Mouse (Mus musculus) kidney, postnatal 4 days (tissue): ENCODE data around the gene Ccdc113.

ENCODE experiments used
- DNase-seq, 2 experiments: peaks; one replicate each; pipeline ENCODE4 v3.0.0; 2021; ENCODE audit warnings: mixed read lengths in 2 of 2

Ccdc113 gene

DNA sequence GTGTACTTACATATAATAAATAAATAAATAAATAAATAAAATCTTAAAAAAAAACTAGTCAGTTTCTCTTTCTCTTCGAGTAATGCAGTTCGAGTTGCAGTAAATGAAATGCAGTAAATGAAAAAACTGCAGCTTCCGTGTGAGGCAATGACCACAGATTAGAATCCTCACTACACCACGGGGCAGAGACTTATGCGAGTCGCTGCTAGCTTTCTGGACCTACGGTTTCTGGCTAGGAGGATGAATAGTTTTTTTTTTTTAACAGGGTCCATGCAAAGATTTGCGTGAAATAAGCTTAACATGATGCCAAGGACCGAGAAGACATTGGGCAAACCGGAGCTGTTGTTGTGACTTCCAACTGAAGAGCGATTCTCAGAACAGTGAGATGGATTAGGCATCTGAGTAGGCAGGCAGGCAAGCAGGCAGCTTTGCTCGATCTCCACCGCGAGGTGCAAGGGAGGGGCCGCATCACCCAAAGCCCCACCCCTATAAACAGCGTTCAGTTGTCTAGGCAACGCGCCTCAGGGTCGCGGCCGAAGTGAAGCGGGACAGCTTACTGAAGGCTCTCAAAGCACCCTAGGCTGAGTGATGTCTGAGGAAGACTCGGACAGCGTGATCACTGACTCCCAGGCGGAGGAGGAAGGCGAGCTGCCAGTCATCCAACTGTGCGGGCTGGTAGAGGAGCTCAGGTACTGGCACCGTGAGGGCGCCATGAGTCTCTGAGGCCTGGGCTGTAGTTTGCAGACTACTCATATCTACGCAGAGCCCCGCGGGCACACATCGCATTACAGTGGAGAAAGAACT, at the start of gene Ccdc113:
Ccdc113 (plus strand) TSS at position 502 of the 804 bp plus-strand sequence.
- peak; percentile 71 to 79 for DNase-seq

DNA sequence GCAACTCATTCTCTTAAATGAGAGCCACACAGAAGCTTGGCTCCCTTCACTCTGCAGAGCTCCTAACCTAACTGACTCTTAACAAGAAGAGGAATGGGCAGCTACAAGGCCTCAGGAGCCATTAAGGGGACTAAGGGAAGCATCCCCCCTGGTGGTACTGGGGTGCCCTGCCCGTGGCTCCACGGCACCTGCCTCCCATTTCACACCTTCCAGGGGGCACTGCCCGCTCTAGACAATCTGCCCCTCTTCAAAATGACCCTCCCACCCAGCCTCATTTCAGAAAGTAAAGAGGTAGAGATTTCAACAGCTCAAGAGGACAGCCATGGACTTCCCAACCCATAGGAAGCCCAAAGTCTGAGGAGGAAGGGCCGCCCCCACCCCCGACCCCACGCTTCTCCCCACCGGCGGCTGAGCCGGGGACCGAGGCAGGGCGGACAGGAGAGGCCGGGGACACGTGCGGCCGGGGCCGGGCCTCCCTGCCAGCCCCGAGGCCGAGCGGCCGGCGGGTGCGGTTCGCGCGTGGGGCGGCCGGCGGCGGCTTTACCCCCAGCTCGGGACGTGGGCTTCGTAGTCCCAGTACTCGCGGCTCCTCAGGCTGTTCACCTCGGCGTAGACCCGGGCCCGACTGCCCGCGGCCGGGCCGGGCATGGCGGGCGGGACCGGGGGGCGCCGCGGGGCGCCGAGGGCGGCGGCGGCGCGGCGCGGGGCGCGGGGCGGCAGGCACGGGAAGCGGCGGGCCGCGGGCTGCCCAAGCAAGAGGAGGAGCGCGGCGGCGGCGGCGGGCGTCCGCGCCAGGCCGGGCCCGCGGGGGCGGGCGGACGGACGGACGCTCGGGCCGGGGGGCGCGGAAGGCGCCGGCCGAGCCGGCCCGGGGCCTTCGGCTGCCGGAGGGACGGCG, 45.8 kb upstream of the Ccdc113 start:
- peak; percentile 13 to 32 for DNase-seq

DNA sequence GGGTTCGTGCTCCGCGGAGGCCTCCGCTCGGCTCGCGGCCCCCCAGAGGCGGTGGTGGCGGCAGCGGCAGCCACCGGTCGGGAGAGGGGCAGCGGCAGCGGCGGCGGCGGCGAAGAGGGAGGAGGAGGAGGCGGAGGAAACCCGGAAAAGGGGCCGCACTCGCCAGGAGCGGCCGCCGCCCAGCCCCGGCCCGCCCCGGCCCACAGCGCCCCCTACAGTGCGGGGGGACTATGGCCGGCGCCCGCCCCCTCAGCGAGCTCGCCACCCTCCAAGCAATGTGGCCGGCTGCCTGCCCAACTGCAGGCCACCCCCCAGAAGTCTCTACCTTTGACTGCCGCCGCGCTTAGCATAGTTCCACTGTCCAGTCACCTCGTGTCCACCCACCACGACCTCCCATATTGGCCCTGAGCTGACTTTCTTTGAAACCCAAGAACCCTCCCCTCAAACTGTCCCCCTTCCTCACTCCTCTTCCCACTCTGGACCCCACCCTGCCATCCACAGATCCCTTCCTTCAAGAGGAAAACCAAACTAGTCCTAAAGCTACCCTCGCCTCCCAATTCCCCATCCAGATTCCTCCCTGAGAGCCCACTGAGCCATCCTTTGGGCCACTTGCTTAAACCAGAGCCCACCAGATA, 45.1 kb upstream of the Ccdc113 start:
- peak; percentile 92 to 94 for DNase-seq

DNA sequence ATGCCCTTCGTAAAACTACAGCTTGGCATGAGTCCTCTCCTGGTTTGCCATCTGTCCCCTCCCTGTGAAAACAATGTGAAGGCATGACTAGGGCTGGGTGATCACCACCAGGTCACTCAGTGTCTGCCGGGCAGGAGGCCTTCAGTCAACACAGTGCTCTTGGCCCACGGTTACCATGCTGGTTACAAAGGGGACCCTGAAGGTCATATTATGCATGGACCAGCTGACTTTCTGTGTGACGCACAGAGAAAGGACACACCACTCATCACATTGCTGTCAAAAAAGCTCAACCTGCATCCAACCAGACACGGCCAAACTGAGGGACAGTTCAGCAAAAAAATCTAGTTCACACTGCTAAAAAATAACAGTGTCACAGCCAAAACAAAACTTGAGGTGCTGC, 43.9 kb upstream of the Ccdc113 start, which contains the start of gene Csnk2a2:
Csnk2a2 (minus strand) TSS at position 34 of the 400 bp plus-strand sequence.
- no peak for DNase-seq

DNA sequence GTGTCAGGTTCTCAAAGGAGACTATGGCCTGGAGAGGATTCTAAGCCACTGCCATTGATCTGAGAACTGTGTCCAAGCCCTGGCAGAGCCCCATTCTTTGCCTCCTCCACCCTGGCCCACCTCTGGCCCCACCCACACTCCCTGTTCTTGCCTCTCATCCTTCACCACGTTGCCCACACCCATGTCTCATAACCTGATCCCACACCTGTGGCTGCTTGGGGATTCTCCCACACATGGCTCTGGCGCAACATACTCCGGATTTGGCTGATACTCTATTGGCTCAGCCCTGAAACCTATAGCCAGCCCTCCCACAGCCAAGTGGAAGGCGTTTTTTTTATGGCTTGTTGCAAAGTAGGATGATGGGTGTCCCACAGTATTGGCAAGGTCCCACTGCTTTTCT, 41.8 kb upstream of the Ccdc113 start:
- DNase-seq: no peak

DNA sequence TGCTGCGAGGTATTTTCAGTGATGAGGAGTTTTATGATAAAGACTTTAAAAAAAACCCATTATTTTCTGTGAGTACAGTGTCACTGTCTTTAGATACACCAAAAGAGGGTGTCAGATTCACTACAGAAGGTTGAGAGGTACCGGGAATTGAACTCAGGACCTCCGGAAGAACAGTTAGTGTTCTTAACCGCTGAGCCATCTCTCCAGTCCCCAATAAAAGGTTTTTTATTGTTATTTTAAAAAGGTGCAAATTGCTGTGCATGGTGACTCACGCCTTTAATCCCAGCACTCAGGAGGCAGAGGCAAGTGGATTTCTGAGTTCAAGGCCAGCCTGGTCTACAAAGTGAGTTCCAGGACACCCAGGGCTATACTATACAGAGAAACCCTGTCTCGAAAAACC, 38.4 kb upstream of the Ccdc113 start:
- no peak for DNase-seq

DNA sequence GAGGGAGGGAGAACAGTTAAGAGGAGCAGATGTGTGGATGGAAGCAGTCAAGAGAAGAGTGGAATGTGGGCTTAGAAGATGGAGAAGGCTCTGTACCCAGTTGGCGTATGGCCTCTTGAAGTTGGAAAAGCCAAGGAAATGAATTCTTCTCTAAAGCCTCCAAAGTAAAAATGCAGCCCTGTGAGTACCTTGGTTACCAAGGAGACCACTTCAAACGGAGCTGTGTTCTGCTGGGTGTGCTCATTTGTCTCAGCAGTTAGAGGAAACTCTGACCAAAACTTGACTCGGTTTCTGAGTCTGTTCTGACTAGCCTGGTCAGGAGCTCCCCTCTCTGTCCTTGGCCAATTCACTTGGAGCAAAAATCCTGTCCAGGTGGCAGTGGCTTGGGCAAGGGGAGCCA, 37.5 kb upstream of the Ccdc113 start:
- DNase-seq: no peak

DNA sequence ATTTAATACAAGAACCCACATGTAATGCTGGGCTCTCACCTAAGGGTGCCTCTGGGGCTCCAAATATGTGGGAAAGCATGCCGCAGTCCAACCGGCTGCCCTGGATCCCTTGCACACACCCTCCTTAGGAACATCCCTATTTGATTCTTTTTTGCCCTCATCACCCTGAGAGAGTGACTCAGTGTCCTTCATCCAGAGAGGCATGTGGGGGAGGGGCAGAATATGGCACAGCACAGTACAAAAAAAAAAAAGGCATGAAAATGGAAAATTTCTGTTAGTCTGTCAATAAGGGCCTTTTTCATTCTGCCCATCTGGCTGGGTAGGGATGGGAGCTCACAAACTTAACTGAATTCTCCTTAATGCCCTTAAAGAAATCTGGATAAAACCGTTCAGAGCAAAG, 36.1 kb upstream of the Ccdc113 start:
- no peak for DNase-seq

DNA sequence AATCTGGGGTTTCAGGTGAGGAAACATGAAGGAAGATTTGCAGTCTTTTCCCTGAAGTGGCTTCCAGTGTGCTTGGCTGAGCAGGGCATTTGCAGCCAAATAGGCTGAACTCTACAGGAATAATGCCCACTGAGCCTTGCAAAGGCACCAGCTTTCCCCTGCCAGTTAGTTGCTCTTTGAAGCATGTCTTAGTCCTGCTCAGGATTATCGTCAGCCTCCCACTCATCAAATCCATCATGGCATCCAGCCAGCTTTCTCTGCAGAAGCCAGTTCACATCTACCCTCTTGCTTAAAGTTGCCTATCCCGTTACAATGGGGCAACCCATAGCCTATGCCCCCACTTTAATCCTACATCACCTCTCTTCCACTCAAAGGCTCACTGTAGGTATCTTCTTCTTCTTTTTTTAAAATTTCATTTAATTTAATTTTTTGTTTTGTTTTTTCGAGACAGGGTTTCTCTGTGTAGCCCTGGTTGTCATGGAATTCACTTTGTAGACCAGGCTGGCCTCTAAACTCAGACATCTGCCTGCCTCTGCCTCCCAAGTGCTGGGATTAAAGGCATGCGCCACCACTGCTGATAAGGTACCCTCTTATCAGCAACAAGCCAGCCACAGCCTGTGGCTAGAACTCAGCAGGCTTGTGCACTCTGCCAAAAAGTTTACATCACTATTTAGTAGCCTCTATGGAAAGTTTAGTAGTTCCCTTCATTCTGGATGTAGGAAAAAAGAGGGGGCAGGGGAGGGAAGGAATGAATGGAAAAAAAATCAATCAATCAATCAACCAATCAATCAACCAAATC, 34.4 kb upstream of the Ccdc113 start:
- DNase-seq: peak; percentile 31 to 52

DNA sequence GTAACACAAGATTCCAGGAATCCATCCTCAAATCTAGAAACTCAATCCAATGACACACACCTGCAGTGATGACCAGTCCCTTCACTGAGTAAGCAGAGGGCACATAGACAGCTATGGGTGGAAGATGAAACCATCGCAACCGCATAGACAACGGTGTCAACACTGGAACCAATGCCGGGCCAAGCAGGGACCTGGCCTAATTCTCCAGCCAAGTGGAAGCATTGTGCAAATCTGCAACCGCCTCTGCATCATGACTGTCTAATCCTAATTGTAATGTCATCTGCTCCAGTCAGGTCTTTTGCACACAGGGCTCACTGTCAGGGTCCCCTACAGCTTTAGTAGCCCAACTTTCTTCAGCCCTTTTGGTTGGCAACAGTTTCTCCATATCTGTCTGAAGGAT, 33.4 kb upstream of the Ccdc113 start:
- no peak for DNase-seq

DNA sequence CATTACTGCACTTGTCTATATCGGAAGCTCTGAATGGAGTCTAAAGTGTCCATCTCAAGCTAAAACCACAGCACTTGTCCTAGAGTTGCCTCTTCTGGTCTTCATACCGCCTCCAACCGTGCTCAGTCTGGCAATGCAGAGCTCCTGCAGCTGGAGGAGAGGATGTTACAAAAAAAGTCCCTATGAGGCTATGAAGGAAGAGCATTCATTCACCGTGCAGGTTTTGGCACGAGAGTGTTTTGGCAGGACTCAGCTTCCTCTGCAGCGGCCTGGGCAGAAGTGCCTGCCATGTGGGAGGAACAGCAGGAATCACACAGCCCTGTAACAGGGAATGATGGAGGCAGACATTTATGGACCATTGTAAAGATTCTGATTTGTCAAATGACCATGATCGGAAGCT, 31.5 kb upstream of the Ccdc113 start:
- DNase-seq: no peak

DNA sequence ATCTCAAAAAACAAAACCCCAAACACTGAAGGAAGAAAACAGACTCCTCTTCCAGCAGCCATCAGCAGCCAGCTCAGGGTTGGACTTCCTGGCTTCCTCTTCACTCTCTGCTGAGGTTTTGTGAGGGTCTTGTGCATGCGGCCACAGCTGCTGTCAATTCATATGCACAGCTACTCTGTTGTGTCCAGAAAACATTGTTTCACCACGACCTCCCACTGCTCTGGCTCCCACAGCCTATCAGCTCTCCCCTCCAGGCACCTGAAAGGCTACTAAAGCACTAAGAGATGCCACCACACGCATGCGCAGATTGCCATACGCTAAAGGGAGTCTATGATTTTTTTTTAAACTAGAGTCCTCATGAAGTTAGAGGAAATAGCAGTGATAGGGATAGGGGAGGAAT, 29.1 kb upstream of the Ccdc113 start:
- no peak for DNase-seq

DNA sequence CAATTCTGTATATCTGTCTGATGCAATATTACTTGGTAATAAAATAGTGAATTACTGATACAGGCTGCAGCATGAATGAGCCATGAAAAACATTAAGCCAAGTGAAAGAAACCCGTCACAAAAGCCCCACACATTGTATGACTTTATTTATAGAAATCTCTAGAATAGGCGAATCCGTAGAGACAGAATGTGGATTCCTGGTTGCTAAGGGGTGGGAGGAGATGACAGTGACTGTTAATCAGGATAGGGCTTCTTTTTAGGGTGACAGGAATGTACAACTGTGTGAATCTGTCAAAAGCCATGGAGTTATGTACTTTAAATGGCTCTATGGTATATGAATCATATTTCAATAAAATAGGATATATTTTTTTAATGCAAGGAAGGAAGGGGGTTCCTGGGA, 28.3 kb upstream of the Ccdc113 start:
- no peak for DNase-seq

DNA sequence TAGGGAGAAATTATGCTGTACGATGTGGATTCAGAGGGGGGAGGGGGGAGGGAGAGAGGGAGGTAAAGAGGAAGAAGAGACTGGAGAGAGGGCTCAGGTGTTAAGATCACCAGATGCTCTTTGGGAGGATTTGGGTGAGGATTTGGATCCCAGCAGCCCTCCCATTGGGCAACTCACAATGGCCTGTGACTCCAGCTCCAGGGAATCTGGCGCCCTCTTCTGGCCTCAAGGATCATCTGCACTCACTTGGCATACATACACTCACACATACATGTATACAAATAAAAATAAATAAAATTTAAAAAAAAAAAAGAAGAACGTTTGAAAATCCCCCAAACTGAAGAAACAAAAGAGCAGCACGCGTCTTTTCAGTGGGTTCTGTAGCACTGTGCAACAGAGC, 27.6 kb upstream of the Ccdc113 start:
- no peak for DNase-seq

DNA sequence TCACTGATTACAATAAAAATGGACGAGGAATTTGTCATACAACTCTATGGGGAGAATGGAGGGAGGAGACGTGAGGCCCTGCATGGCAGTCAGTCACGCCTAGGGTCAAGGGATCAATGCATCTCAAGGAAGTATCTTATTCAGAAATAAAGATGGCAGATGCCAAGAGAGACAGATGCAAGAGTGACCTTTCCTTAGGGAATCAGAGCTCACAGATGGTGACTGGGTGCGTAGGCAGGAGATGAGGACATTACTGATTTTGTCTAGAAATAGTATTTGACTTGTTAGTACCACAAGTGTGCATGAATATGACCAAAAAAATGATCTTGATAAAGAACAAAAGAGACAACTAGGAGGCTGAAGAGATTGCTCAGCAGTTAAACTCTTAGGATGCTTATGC, 21.6 kb upstream of the Ccdc113 start:
- no peak for DNase-seq

DNA sequence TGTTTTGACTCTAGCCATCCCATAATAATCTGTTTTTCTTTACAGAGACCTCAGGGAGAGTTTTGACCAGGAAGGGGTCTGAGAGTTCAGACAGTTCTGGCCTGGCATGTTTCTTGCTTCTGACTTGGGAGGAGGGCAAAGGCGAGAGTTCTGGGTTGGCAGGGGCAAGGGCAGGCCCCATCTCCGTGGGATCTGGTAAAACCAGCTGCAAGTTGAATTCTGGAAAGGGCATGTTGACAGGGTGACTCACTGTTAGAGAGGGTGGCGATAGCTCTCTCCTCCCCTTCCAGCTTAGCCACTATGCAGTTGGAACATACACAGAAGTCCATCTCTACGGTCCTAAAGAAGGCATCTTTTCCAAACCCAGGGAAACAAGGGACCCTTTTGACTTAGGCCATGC, 20.7 kb upstream of the Ccdc113 start:
- DNase-seq: no peak

DNA sequence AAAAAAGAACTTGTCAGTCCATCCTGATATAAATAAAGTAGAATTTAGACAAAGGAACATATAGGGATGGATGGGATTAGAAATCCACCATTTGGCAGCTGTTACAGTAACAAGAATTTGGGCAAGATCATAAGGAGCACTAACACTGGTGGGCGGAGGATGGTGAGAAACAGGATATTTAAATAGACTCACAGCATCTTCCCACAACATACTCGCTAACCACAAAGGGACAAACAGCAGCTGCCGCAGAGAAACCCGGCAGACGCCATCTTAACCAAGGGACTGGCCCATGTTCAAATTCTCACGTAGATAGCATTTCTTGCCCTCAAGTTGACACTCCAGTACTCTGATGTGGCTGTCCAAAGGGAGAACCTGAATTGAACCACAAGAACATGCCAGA, 17.0 kb upstream of the Ccdc113 start:
- DNase-seq: no peak

DNA sequence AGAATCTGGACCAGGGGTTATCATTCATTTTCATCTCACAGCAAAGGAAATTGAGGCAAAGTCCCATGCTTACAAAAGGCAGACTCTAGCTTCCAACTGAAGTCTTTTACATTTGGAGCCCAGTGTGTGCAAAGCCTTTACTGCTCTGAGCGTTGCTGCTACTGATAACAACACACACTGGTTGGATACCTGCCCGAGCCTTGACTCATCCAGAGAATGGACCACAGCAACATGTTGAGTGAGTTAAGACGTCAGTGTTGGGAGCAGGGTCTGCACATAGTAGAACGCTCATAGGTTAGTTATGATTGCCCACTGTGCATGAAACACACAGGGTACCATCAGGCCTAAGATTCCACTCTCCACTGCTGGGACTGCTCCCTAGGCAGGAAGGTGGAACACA, 9.9 kb upstream of the Ccdc113 start:
- DNase-seq: no peak

DNA sequence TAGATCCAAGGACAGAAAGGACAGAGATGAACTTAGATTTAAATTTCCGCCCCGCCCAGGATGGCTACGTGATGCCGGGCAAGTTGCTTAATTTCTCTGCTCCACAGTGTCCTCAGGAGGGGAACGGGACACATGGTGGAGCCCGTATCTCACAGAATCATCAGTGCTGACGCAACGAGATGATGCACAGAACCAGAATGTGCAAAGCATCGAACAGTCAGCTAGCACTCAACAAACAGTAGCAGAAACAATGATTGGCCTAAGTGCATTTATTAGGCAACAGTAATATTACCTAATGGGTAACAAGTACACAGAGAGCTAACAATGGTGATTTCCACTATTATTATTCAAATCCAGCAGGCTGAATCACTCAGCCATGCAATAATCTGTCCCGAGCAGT, 5.7 kb upstream of the Ccdc113 start:
- no peak for DNase-seq

DNA sequence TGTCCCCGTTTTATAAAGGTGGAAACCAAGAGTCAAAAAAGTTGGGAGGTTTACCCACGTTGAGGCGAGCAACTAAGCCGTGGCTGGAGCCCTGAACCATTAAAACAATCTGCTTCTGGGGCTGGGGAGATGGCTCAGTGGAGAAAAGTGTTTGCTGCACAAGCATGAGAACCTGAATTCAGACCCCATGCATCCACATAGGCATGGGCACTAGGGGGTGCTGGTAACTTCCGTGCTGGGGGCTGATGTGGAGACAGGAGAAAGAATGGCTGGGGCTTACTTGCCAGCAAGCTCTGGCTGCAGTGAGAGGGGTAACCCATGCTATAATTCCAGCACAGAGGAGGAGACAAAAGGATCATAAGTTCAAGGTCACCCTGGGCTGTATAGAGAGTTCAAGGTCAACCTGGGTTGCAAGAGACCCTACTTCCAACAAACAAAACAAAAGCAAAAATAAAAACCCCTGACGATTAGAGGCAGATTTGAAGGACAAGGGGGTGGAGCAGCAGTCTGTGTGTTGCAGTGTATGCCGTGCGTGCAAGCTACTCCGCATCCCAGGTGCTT, 5.1 kb upstream of the Ccdc113 start:
- no peak for DNase-seq

DNA sequence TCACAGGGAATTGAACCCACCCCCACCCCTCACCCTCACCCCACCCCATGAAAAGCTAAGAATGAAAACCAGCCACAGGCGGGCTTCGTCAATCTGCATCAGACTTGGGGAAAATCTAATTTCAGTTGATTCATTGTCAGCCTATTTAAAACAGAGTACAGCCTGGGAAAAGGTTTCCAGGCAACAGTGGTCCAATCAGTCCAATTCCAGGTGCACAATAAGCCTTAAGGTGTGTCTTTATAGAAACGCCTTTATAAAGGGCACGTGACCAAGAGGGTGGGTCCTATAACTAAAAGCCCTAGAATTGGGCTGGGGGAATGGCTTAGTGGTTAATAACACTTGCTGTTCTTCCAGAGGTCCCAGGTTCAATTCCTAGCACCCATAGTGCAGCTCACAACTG, 1.7 kb upstream of the Ccdc113 start:
- DNase-seq: no peak

DNA sequence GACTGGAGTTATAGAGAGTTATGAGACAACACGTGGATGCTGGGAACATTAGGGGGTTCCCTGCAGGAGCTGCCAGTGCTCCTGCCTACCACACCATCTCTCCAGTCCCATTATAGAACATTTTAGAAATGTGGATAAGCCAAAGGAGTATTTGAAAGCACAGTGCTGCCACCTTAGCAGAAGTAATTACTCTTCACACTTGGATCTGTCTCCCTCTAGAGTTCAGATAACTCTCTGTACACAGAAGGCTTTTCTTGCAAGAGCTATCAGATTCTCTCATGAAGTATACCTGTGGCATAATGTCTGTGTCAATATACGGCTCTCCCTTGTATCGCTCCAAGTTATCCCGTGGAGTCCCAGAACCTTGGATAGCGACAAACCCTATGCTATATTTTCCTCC, 5.6 kb downstream of the Ccdc113 start:
- DNase-seq: no peak
